Mouse (Mus musculus) embryo, embryonic 10 days (tissue): Measurements from ENCODE around the gene Nudt3.
A peak's percentile ranks its signal among the peaks of the same experiment; 100 is the strongest.
"Not testable (repeated sequence)": the region's sequence is repeated elsewhere in the genome, so short reads cannot be mapped to it uniquely, and the experiment has no call there.

ENCODE experiments used
- DNase-seq: peaks from one replicate; pipeline ENCODE4 v3.0.0-alpha.2; 2015; ENCODE audit warnings: low spot score

Nudt3 gene

GRCm38 (mm10) chr17:27623360-27624326, at the start of gene Nudt3:
Gene Nudt3, minus strand, starts transcription at chr17:27623495.
- DNase-seq = peak; percentile 93

GRCm38 (mm10) chr17:27671720-27672119, 48.4 kb upstream of the Nudt3 start:
- no peak for DNase-seq

GRCm38 (mm10) chr17:27658767-27659166, 35.5 kb upstream of the Nudt3 start:
- no peak for DNase-seq

- DNase-seq = no peak
These were observed 33.8 kb upstream of the Nudt3 start for GRCm38 (mm10) chr17:27657123-27657522.

GRCm38 (mm10) chr17:27656414-27656813, 33.1 kb upstream of the Nudt3 start:
- peak; percentile 20 for DNase-seq

GRCm38 (mm10) chr17:27656011-27656399, 32.7 kb upstream of the Nudt3 start:
- DNase-seq = peak; percentile 47

- peak; percentile 59 for DNase-seq
These were observed 32.1 kb upstream of the Nudt3 start, which contains the start of gene Pacsin1 for GRCm38 (mm10) chr17:27655089-27656010. Gene Pacsin1, plus strand, starts transcription at chr17:27655509.

GRCm38 (mm10) chr17:27653253-27653959, 30.1 kb upstream of the Nudt3 start:
- no peak for DNase-seq

GRCm38 (mm10) chr17:27652046-27652790, 28.9 kb upstream of the Nudt3 start:
- DNase-seq = no peak

- no peak for DNase-seq
These were observed 27.3 kb upstream of the Nudt3 start for GRCm38 (mm10) chr17:27650586-27650985.

GRCm38 (mm10) chr17:27650160-27650559, 26.9 kb upstream of the Nudt3 start:
- peak; percentile 91 for DNase-seq

GRCm38 (mm10) chr17:27645807-27646206, 22.5 kb upstream of the Nudt3 start:
- no peak for DNase-seq

GRCm38 (mm10) chr17:27644572-27644971, 21.3 kb upstream of the Nudt3 start:
- DNase-seq = no peak

- no peak for DNase-seq
These were observed 20.5 kb upstream of the Nudt3 start for GRCm38 (mm10) chr17:27643756-27644155.

- no peak for DNase-seq
These were observed 19.8 kb upstream of the Nudt3 start for GRCm38 (mm10) chr17:27643101-27643500.

GRCm38 (mm10) chr17:27642491-27643062, 19.3 kb upstream of the Nudt3 start:
- peak; percentile 50 for DNase-seq

GRCm38 (mm10) chr17:27639851-27640250, 16.6 kb upstream of the Nudt3 start:
- DNase-seq = not testable (repeated sequence)

GRCm38 (mm10) chr17:27638921-27639332, 15.6 kb upstream of the Nudt3 start:
- no peak for DNase-seq

GRCm38 (mm10) chr17:27637333-27637732, 14.0 kb upstream of the Nudt3 start:
- DNase-seq = no peak

GRCm38 (mm10) chr17:27636132-27637020, 13.1 kb upstream of the Nudt3 start, which contains the start of gene Rps10:
Gene Rps10, minus strand, starts transcription at chr17:27636669.
- DNase-seq = peak; percentile 46
